Mouse (Mus musculus): Measurements from ENCODE around the gene Prdm2. TPM values are rescaled to one million over a fixed set of nuclear protein-coding genes. Genes with fewer than 3 reads are reported as not detected.

The Prdm2 gene
- polyA plus RNA-seq, 1 experiment from 2014 or later = 20.7 TPM

- Histone ChIP-seq H3K9me3 (ENCODE audit: control insufficient read depth, low read length) (no peaks in the 10 kb centered on the region), H3K9ac (ENCODE audit: low read depth, low read length) (no peak overlapping the region), H3K36me3 (ENCODE audit: control insufficient read depth, insufficient read depth, low read length) (no peaks in the 10 kb centered on the region), H3K4me2 (replicated peaks; ENCODE audit: low read depth, low read length) (no peak overlapping the region), H3K27me3 (ENCODE audit: control insufficient read depth, insufficient read depth, low read length) (no peaks in the 10 kb centered on the region), H3K4me1 (replicated peaks; ENCODE audit: control insufficient read depth, insufficient read depth, low read length) (no peaks in the 10 kb centered on the region), H3K27ac (ENCODE audit: low read depth, low read length) (peak overlapping the region; percentile 76), H3K4me3 (ENCODE audit: low read depth, low read length) (no peak overlapping the region)
- DNase-seq (ENCODE audit: low spot score) = no peak
- peak; percentile 54 for ATAC-seq (ENCODE audit: low FRiP score)
- WGBS = 81% methylated on average over 2 of the region's 2 CpGs
Measured at GRCm38 (mm10) chr4:143218858-143219257, 6.1 kb upstream of the Prdm2 start.

DNA sequence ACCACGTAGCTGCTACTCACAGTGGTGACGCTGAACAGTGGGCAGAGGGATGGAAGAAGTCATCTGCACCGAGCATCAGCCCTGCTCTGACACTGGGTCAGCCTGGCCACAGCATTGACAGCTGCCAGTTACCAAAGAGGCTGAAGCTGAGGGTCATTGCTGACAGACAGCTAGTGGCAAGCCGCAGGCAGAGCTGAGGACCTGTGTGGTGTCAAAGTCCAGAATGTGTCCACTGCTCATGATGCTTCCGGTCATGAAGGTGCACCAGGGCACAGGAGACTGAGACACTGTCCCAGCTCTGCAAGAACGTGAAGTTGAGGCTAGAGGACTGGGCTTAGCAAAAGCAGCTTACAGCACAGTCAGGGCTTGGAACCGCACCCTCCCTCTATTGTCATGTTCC is 4.4 kb upstream of the Prdm2 start:
- 85% methylated on average over 7 of the region's 7 CpGs for WGBS
- H3K36me3 ChIP-seq (ENCODE audit: control insufficient read depth, insufficient read depth, low read length) = no peaks in the 10 kb centered on the region
- no peak for ATAC-seq (ENCODE audit: low FRiP score)

GRCm38 (mm10) chr4:143214221-143214797 is 1.5 kb upstream of the Prdm2 start:
- no peak for ATAC-seq (ENCODE audit: low FRiP score)
- Histone ChIP-seq H3K36me3 (ENCODE audit: control insufficient read depth, insufficient read depth, low read length) (no peaks in the 10 kb centered on the region), H3K27me3 (ENCODE audit: control insufficient read depth, insufficient read depth, low read length) (no peaks in the 10 kb centered on the region), H3K4me3 (ENCODE audit: low read depth, low read length) (no peak overlapping the region), H3K4me2 (replicated peaks; ENCODE audit: low read depth, low read length) (no peak overlapping the region), H3K9me3 (ENCODE audit: control insufficient read depth, low read length) (no peaks in the 10 kb centered on the region), H3K4me1 (replicated peaks; ENCODE audit: control insufficient read depth, insufficient read depth, low read length) (no peaks in the 10 kb centered on the region; the same call in 1 of the 2 replicates), H3K27ac (ENCODE audit: low read depth, low read length) (no peak overlapping the region), H3K9ac (ENCODE audit: low read depth, low read length) (no peak overlapping the region)
- DNase-seq (ENCODE audit: low spot score) = no peak
- 89% methylated on average over 3 of the region's 3 CpGs for WGBS

More for the DNA sequence above, 4.4 kb upstream of the Prdm2 start:
- Histone ChIP-seq H3K4me3 (ENCODE audit: low read depth, low read length) (no peak overlapping the region), H3K4me1 (replicated peaks; ENCODE audit: control insufficient read depth, insufficient read depth, low read length) (no peaks in the 10 kb centered on the region; the same call in 1 of the 2 replicates), H3K4me2 (replicated peaks; ENCODE audit: low read depth, low read length) (no peak overlapping the region), H3K27me3 (ENCODE audit: control insufficient read depth, insufficient read depth, low read length) (no peaks in the 10 kb centered on the region), H3K27ac (ENCODE audit: low read depth, low read length) (no peak overlapping the region), H3K9ac (ENCODE audit: low read depth, low read length) (no peak overlapping the region), H3K9me3 (ENCODE audit: control insufficient read depth, low read length) (no peaks in the 10 kb centered on the region)
- no peak for DNase-seq (ENCODE audit: low spot score)

DNA sequence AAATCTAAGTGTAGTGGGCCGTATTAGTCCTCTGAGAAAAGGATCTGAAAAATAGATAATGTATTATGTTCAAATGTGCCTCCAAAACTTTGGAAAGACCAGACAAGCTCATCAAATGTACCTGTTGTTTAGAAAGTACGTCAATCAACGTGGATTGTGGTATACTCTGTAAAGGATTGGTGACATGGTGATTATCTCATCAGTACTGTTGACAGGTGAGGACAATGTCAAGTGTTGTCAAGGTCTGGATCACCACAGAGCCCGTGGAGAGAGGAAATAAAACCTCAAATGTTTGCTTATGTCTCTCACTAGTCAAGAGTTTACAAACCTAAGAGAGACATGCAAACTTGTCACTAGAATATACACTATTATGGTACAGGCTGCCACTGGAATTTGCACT is 776 bp upstream of the Prdm2 start:
- Histone ChIP-seq H3K4me2 (replicated peaks; ENCODE audit: low read depth, low read length) (no peak overlapping the region), H3K27me3 (ENCODE audit: control insufficient read depth, insufficient read depth, low read length) (no peaks in the 10 kb centered on the region), H3K9me3 (ENCODE audit: control insufficient read depth, low read length) (no peaks in the 10 kb centered on the region), H3K27ac (ENCODE audit: low read depth, low read length) (no peak overlapping the region), H3K4me3 (ENCODE audit: low read depth, low read length) (no peak overlapping the region), H3K36me3 (ENCODE audit: control insufficient read depth, insufficient read depth, low read length) (no peaks in the 10 kb centered on the region), H3K9ac (ENCODE audit: low read depth, low read length) (no peak overlapping the region), H3K4me1 (replicated peaks; ENCODE audit: control insufficient read depth, insufficient read depth, low read length) (no peaks in the 10 kb centered on the region; the same call in 1 of the 2 replicates)
- 86% methylated on average over 4 of the region's 4 CpGs for WGBS
- DNase-seq (ENCODE audit: low spot score) = no peak
- no peak for ATAC-seq (ENCODE audit: low FRiP score)

GRCm38 (mm10) chr4:143213175-143213479 is 332 bp upstream of the Prdm2 start:
- Histone ChIP-seq H3K27ac (ENCODE audit: low read depth, low read length) (no peak overlapping the region), H3K4me1 (replicated peaks; ENCODE audit: control insufficient read depth, insufficient read depth, low read length) (no peaks in the 10 kb centered on the region; the same call in 1 of the 2 replicates), H3K4me3 (ENCODE audit: low read depth, low read length) (no peak overlapping the region), H3K9me3 (ENCODE audit: control insufficient read depth, low read length) (no peaks in the 10 kb centered on the region), H3K27me3 (ENCODE audit: control insufficient read depth, insufficient read depth, low read length) (no peaks in the 10 kb centered on the region), H3K9ac (ENCODE audit: low read depth, low read length) (peak overlapping the region; percentile 94; the same call in 1 of the 2 replicates), H3K4me2 (replicated peaks; ENCODE audit: low read depth, low read length) (no peak overlapping the region), H3K36me3 (ENCODE audit: control insufficient read depth, insufficient read depth, low read length) (no peaks in the 10 kb centered on the region)
- DNase-seq (ENCODE audit: low spot score) = no peak
- WGBS = 97% methylated on average over 3 of the region's 3 CpGs
- peak; percentile 26; the same call in 1 of the 2 replicates for ATAC-seq (ENCODE audit: low FRiP score)

DNA sequence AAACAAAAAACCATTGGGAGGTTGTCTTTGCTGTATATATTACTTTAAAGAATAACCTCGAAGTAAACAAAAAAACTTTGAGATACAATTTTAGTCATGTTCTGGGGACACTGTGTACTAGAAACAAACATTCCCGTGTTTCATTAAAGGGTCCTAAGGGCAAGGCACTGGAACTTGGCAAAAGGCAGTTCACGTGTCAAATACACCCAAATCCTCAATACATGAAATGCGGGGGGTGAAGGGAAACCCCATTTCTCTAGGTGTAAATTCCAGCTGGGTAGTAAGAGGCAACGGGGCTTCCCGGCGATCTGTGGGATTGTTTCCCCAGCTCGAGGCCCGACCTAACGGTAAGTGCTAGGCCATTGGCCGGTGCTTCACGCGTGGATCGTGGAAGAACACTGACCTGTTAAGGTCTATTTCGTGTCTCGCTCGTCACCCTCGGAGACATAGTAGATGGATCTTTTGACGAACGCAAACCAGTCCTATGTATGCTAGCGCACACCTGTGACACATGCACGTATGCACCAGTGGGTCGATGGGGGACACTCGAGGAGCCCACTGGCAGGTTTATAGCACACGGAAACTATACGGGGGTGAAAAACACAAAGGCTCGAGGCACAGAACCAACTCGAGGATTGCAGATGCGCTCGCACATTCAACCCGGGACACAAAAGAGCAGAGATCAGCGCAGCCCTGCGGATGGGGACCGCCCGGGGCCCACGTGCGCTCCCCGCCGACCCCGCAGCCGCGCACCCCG is 1.0 kb downstream of the Prdm2 start:
- Histone ChIP-seq H3K9me3 (ENCODE audit: control insufficient read depth, low read length) (no peaks in the 10 kb centered on the region), H3K9ac (ENCODE audit: low read depth, low read length) (peak overlapping the region; percentile 94), H3K27ac (ENCODE audit: low read depth, low read length) (peak overlapping the region; percentile 90), H3K4me3 (ENCODE audit: low read depth, low read length) (peak overlapping the region; percentile 86), H3K36me3 (ENCODE audit: control insufficient read depth, insufficient read depth, low read length) (no peaks in the 10 kb centered on the region), H3K27me3 (ENCODE audit: control insufficient read depth, insufficient read depth, low read length) (no peaks in the 10 kb centered on the region), H3K4me2 (replicated peaks; ENCODE audit: low read depth, low read length) (peak overlapping the region; percentile 64), H3K4me1 (replicated peaks; ENCODE audit: control insufficient read depth, insufficient read depth, low read length) (no peaks in the 10 kb centered on the region; the same call in 1 of the 2 replicates)
- DNase-seq (ENCODE audit: low spot score) (peak; percentile 64), ATAC-seq (ENCODE audit: low FRiP score) (peak; percentile 80)
- 12% methylated on average over 43 of the region's 43 CpGs for WGBS

GRCm38 (mm10) chr4:143209997-143210396 is 2.8 kb downstream of the Prdm2 start:
- H3K9ac ChIP-seq (ENCODE audit: low read depth, low read length) = no peak overlapping the region
- no peak overlapping the region for H3K4me3 ChIP-seq (ENCODE audit: low read depth, low read length)
- no peaks in the 10 kb centered on the region for H3K27me3 ChIP-seq (ENCODE audit: control insufficient read depth, insufficient read depth, low read length)
- H3K9me3 ChIP-seq (ENCODE audit: control insufficient read depth, low read length) = no peaks in the 10 kb centered on the region
- no peak overlapping the region for H3K27ac ChIP-seq (ENCODE audit: low read depth, low read length)
- H3K36me3 ChIP-seq (ENCODE audit: control insufficient read depth, insufficient read depth, low read length) = no peaks in the 10 kb centered on the region
- no peaks in the 10 kb centered on the region; the same call in 1 of the 2 replicates for H3K4me1 ChIP-seq (replicated peaks; ENCODE audit: control insufficient read depth, insufficient read depth, low read length)
- ATAC-seq (ENCODE audit: low FRiP score) (no peak), DNase-seq (ENCODE audit: low spot score) (no peak)
- WGBS = 80% methylated on average over 2 of the region's 2 CpGs
- H3K4me2 ChIP-seq (replicated peaks; ENCODE audit: low read depth, low read length) = no peak overlapping the region

- ATAC-seq (ENCODE audit: low FRiP score) = no peak
- H3K36me3 ChIP-seq (ENCODE audit: control insufficient read depth, insufficient read depth, low read length) = no peaks in the 10 kb centered on the region
- no peak overlapping the region for H3K4me3 ChIP-seq (ENCODE audit: low read depth, low read length)
- H3K4me2 ChIP-seq (replicated peaks; ENCODE audit: low read depth, low read length) = no peak overlapping the region
- no peak overlapping the region for H3K27ac ChIP-seq (ENCODE audit: low read depth, low read length)
- H3K4me1 ChIP-seq (replicated peaks; ENCODE audit: control insufficient read depth, insufficient read depth, low read length) = no peaks in the 10 kb centered on the region
- no peaks in the 10 kb centered on the region for H3K9me3 ChIP-seq (ENCODE audit: control insufficient read depth, low read length)
- H3K9ac ChIP-seq (ENCODE audit: low read depth, low read length) = no peak overlapping the region
- DNase-seq (ENCODE audit: low spot score) = no peak
- 81% methylated on average over 3 of the region's 3 CpGs for WGBS
- no peaks in the 10 kb centered on the region for H3K27me3 ChIP-seq (ENCODE audit: control insufficient read depth, insufficient read depth, low read length)
Measured at GRCm38 (mm10) chr4:143202653-143203052, 10.1 kb downstream of the Prdm2 start.

- ATAC-seq (ENCODE audit: low FRiP score) (no peak), DNase-seq (ENCODE audit: low spot score) (no peak)
- 85% methylated on average over 3 of the region's 3 CpGs for WGBS
- Histone ChIP-seq H3K27me3 (ENCODE audit: control insufficient read depth, insufficient read depth, low read length) (no peaks in the 10 kb centered on the region), H3K36me3 (ENCODE audit: control insufficient read depth, insufficient read depth, low read length) (no peaks in the 10 kb centered on the region), H3K4me2 (replicated peaks; ENCODE audit: low read depth, low read length) (no peak overlapping the region), H3K27ac (ENCODE audit: low read depth, low read length) (no peak overlapping the region), H3K9ac (ENCODE audit: low read depth, low read length) (no peak overlapping the region), H3K4me3 (ENCODE audit: low read depth, low read length) (no peak overlapping the region), H3K4me1 (replicated peaks; ENCODE audit: control insufficient read depth, insufficient read depth, low read length) (no peaks in the 10 kb centered on the region), H3K9me3 (ENCODE audit: control insufficient read depth, low read length) (no peaks in the 10 kb centered on the region)
Measured at GRCm38 (mm10) chr4:143198371-143198770, 14.4 kb downstream of the Prdm2 start.

Data from hindbrain, embryonic 11.5 days (tissue).